Comparison of ENCODE assay signal across 9 mouse cellular contexts in the genomic region with DNA sequence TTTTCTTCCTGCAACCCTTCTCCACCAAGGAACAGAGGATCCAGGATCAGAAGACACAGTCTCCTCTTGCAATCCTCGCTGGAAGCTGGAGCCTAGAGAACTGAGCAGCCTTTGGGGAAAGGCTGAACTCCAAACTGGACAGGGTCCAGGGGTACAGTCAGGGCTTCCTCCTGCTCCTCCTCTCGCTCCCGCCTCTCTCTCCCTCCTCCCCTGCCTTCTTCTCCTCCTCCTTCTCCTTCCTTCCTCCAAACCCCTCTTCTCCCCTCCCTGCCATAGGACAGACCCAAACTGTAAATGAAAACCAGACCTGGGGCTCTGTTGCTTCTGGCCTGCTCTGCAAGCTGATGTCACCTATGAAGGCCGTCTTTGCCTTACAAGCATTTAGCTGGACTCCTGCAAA. TPM values are rescaled to one million over a fixed set of nuclear protein-coding genes. Genes with fewer than 3 reads are reported as not detected.
A peak's percentile ranks its signal among the peaks of the same experiment; 100 is the strongest.
DNase-seq lines count a peak whose midpoint lies in the region; ATAC-seq lines count a peak whose summit lies in the region.
"Had no signal": no experiment of that assay in that cellular context is flagged by ENCODE, and none has a peak within 500 bp of the region (broad histone marks: within the 10 kb centered on the region; RNA-seq: fewer than 3 reads in every experiment).

Col6a3 (minus strand) TSS at position 136 of the 400 bp plus-strand sequence.

- H3K4me2 ChIP-seq in midbrain, embryonic 12.5 days (replicated peaks), result no peak within 1 kb of the TSS
- H3K4me2 ChIP-seq in midbrain, embryonic 16.5 days (ENCODE audit: low read length), result no peak within 1 kb of the TSS
- H3K4me2 ChIP-seq in kidney, embryonic 16.5 days (replicated peaks; ENCODE audit: low read depth, low read length), result peak within 1 kb of the TSS; percentile 51

- ATAC-seq in midbrain, embryonic 12.5 days (ENCODE audit: low FRiP score, low read depth), result no peak
- no peak for ATAC-seq in midbrain, embryonic 16.5 days
- peak; percentile 81 for ATAC-seq in kidney, embryonic 16.5 days (ENCODE audit: low FRiP score, low TSS enrichment)
- ATAC-seq in granulocyte monocyte progenitor cell, adult 5-6 weeks (replicated peaks; ENCODE audit: poor library complexity, severe bottlenecking), result no peak

- H3K27me3 ChIP-seq in midbrain, embryonic 12.5 days, result 0 out of 2 replicates have a peak, but pooled peaks cover under 1% of the 10 kb centered on the region
- no peaks in the 10 kb centered on the region for H3K27me3 ChIP-seq in midbrain, embryonic 16.5 days (ENCODE audit: control insufficient read depth, insufficient read depth, low read depth, low read length)
- H3K27me3 ChIP-seq in kidney, embryonic 16.5 days (ENCODE audit: insufficient read depth, low read length), result no peaks in the 10 kb centered on the region

- no peak within 1 kb of the TSS for H3K4me3 ChIP-seq in midbrain, embryonic 12.5 days
- no peak within 1 kb of the TSS for H3K4me3 ChIP-seq in midbrain, embryonic 16.5 days (ENCODE audit: low read depth, low read length)
- peak within 1 kb of the TSS; percentile 46 for H3K4me3 ChIP-seq in kidney, embryonic 16.5 days (ENCODE audit: low read length)

- no peak within 1 kb of the TSS for H3K9ac ChIP-seq in midbrain, embryonic 12.5 days (replicated peaks)
- H3K9ac ChIP-seq in midbrain, embryonic 16.5 days (ENCODE audit: low read depth, low read length), result no peak within 1 kb of the TSS
- peak within 1 kb of the TSS; percentile 58 for H3K9ac ChIP-seq in kidney, embryonic 16.5 days (replicated peaks; ENCODE audit: low read length)

- DNase-seq in heart, adult 8-10 months (ENCODE audit: low spot score), result peak; percentile 69
- peak; percentile 51 for DNase-seq in lung, postnatal 36 days
- no peak for DNase-seq in spleen, adult 12 weeks (ENCODE audit: low spot score)
- DNase-seq in left cerebral cortex, postnatal 36 days (ENCODE audit: low spot score in 2 of 2), result no peak

- intact Hi-C loops in left cerebral cortex, postnatal 36 days (cut with DNase I), result no loop called here

- no peak within 1 kb of the TSS for H3K27ac ChIP-seq in midbrain, embryonic 12.5 days (replicated peaks)
- H3K27ac ChIP-seq in midbrain, embryonic 16.5 days (ENCODE audit: low read length), result no peak within 1 kb of the TSS
- H3K27ac ChIP-seq in kidney, embryonic 16.5 days (ENCODE audit: low read length), result peak within 1 kb of the TSS; percentile 61; the same call in 1 of the 2 replicates

- 70% methylated on average over 4 of the region's 4 CpGs for WGBS in midbrain, embryonic 12.5 days
- 64% methylated on average over 4 of the region's 4 CpGs for WGBS in midbrain, embryonic 16.5 days
- 37% methylated on average over 4 of the region's 4 CpGs for WGBS in kidney, embryonic 16.5 days

- H3K9me3 ChIP-seq in midbrain, embryonic 12.5 days, result no peaks in the 10 kb centered on the region
- H3K9me3 ChIP-seq in midbrain, embryonic 16.5 days (replicated peaks; ENCODE audit: control insufficient read depth, low read length, poor library complexity, severe bottlenecking), result no peaks in the 10 kb centered on the region
- H3K9me3 ChIP-seq in kidney, embryonic 16.5 days (ENCODE audit: low read length), result no peaks in the 10 kb centered on the region

- no peaks in the 10 kb centered on the region for H3K36me3 ChIP-seq in midbrain, embryonic 12.5 days
- H3K36me3 ChIP-seq in midbrain, embryonic 16.5 days (ENCODE audit: control insufficient read depth, insufficient read depth, low read length), result no peaks in the 10 kb centered on the region
- no peaks in the 10 kb centered on the region for H3K36me3 ChIP-seq in kidney, embryonic 16.5 days (ENCODE audit: insufficient read depth, low read length)
- H3K36me3 ChIP-seq: G1E had no signal

- H3K4me1 ChIP-seq in midbrain, embryonic 12.5 days, result no peaks in the 10 kb centered on the region
- no peaks in the 10 kb centered on the region for H3K4me1 ChIP-seq in midbrain, embryonic 16.5 days (ENCODE audit: control insufficient read depth, insufficient read depth, low read length)
- H3K4me1 ChIP-seq in kidney, embryonic 16.5 days (ENCODE audit: insufficient read depth, low read length), result peaks cover 3% of the 10 kb centered on the region; the same call in 1 of the 2 replicates

RNA-seq across cellular contexts. Expression of gene Col6a3, which starts in this region (rescaled TPM):
- polyA plus RNA-seq in midbrain, embryonic 12.5 days (2016; fragmentation: Nextera tagmentation; extraction: Ambion mirVana), result 12.4 and 17.3 TPM in 2 replicates
- 5.9 and 7.8 TPM in 2 replicates for polyA plus RNA-seq in midbrain, embryonic 16.5 days (2015; fragmentation: Nextera tagmentation; extraction: Ambion mirVana)
- 10 to 100 TPM in 3 of 4 experiments, 1 to 10 TPM in 1; 9.9 to 29.8 (median 23.8) TPM for total RNA-seq in heart, adult 8-10 months (2022)
- 34.6 and 43.1 TPM in 2 replicates for polyA plus RNA-seq in kidney, embryonic 16.5 days (2015; fragmentation: Nextera tagmentation; extraction: Ambion mirVana)
- total RNA-seq in granulocyte monocyte progenitor cell, adult 5-6 weeks (2014; fragmentation: Nextera tagmentation), result not detected in 2 replicates
- not detected in 2 replicates for total RNA-seq in granulocyte monocyte progenitor cell, adult 5-6 weeks (2017)
- 1 to 10 TPM; 3.3 to 5.4 TPM for total RNA-seq in left cerebral cortex, postnatal 36 days (2021)
- polyA plus RNA-seq: G1E had no signal

Comparison
In these comparisons a context has a peak if more than half of its experiments do, and no peak if none do; other contexts are left out.
1. RNA of gene Col6a3 (total RNA-seq): 9.9 to 29.8 TPM in heart, adult 8-10 months and 3.3 to 5.4 TPM in left cerebral cortex, postnatal 36 days; not detected in granulocyte monocyte progenitor cell, adult 5-6 weeks; every median in the first group is over 4 times any median in the second.
2. DNase-seq: peak in heart, adult 8-10 months (single experiment) and lung, postnatal 36 days (single experiment); none in spleen, adult 12 weeks (single experiment) and left cerebral cortex, postnatal 36 days (0 of 2).